Mouse (Mus musculus) pancreas, adult 10 weeks (tissue): ENCODE results near the gene Tac2. TPM values are rescaled to one million over a fixed set of nuclear protein-coding genes. Genes with fewer than 3 reads are reported as not detected.

ENCODE experiments used
- polyA plus RNA-seq: library from polyadenylated mRNA; stranded (reverse); fragments of 350-450 nt; fragmentation: Illumina TruSeq; extraction: RNeasy Lipid Tissue Mini Kit (QIAGEN cat#74804); gene quantifications from one replicate; pipeline ENCODE4 v1.2.3, GENCODE M21; 2015; ENCODE audit warnings: low read depth, low replicate concordance; ENCODE audit not compliant: insufficient read depth

Gene Tac2
- polyA plus RNA-seq, result not detected

GRCm38 (mm10) chr10:127724178-127724577 lies at the start of gene Tac2:
Gene Tac2, plus strand, starts transcription at chr10:127724478.

DNA sequence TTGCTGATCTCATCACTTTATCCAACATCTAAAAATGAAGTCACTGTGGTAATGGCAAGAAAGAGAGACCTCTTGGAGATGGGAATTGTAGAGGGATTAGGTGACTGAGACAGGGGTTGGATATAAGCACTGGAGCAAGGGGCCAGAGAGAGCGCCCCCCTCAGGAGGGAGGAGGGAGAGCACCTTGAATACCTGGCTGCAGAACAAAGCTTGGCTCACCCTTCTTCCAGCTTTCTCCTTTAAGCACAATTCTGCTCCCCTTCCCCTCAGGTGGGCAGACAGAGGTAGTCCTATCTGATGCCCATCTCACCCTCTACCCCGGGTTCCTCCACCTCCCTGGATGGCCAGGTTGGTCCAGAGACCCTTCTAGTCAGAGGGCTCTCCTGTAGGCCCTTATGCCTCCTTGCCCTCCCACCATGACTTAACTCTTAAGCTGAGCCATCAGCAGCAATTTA lies 19.5 kb upstream of the Tac2 start, which contains the start of gene Myo1a:
Myo1a (plus strand) TSS at position 405 of the 455 bp plus-strand sequence.

GRCm38 (mm10) chr10:127739083-127739660 lies 14.9 kb downstream of the Tac2 start, which contains the start of gene Zbtb39:
Gene Zbtb39, plus strand, starts transcription at chr10:127739538.

GRCm38 (mm10) chr10:127751548-127751947 lies 27.3 kb downstream of the Tac2 start, which contains the start of gene Gpr182:
Gene Gpr182, minus strand, starts transcription at chr10:127751732.

GRCm38 (mm10) chr10:127759181-127760110 lies 35.2 kb downstream of the Tac2 start, which contains the start of the genes Rdh1 and Rdh16f1:
Gene Rdh1, plus strand, starts transcription at chr10:127759721.
Gene Rdh16f1, plus strand, starts transcription at chr10:127759787.

GRCm38 (mm10) chr10:127776011-127776410 lies 51.7 kb downstream of the Tac2 start, which contains the start of gene Rdh9:
Gene Rdh9, plus strand, starts transcription at chr10:127776386.

Other genes starting within 250 kb of the Tac2 start
- 1.1 TPM for gene Stac3, start 222.8 kb upstream of the Tac2 start, polyA plus RNA-seq
- 6.8 TPM for gene Ndufa4l2, start 209.5 kb upstream of the Tac2 start, polyA plus RNA-seq
- 42.1 TPM for gene Shmt2, start 202.0 kb upstream of the Tac2 start, polyA plus RNA-seq
- gene Nxph4, start 189.9 kb upstream of the Tac2 start, polyA plus RNA-seq, result not detected
- 48.1 TPM for gene Lrp1, start 103.3 kb upstream of the Tac2 start, polyA plus RNA-seq
- 21.8 TPM for gene Stat6, start 81.5 kb upstream of the Tac2 start, polyA plus RNA-seq
- 1.2 TPM for gene Nemp1, start 57.6 kb upstream of the Tac2 start, polyA plus RNA-seq
- gene Nab2, start 55.9 kb upstream of the Tac2 start, polyA plus RNA-seq, result 5.6 TPM
- not detected for gene Myo1a, start 19.3 kb upstream of the Tac2 start, polyA plus RNA-seq
- gene Zbtb39, start 15.1 kb downstream of the Tac2 start, polyA plus RNA-seq, result 1.8 TPM
- 0.79 TPM for gene Gpr182, start 27.3 kb downstream of the Tac2 start, polyA plus RNA-seq
- not detected for gene Rdh1, start 35.2 kb downstream of the Tac2 start, polyA plus RNA-seq
- gene Rdh16f1, start 35.3 kb downstream of the Tac2 start, polyA plus RNA-seq, result not detected
- gene Rdh9, start 51.9 kb downstream of the Tac2 start, polyA plus RNA-seq, result not detected
- gene Rdh16, start 76.7 kb downstream of the Tac2 start, polyA plus RNA-seq, result not detected
- gene Rdh19, start 125.5 kb downstream of the Tac2 start, polyA plus RNA-seq, result not detected
- gene Rdh16f2, start 142.0 kb downstream of the Tac2 start, polyA plus RNA-seq, result not detected
- not detected for gene Rdh7, start 164.3 kb downstream of the Tac2 start, polyA plus RNA-seq
- 5.4 TPM for gene Sdr9c7, start 174.0 kb downstream of the Tac2 start, polyA plus RNA-seq